Mouse (Mus musculus) G1E (cell line): ENCODE results near the gene Dazl. TPM values are rescaled to one million over a fixed set of nuclear protein-coding genes. Genes with fewer than 3 reads are reported as not detected.
"Not testable (repeated sequence)": the region's sequence is repeated elsewhere in the genome, so short reads cannot be mapped to it uniquely, and the experiment has no call there.

Source experiments
- ATAC-seq: 2 replicates; pipeline ENCODE4 v1.8.0; 2016; ENCODE audit warnings: mild to moderate bottlenecking; ENCODE audit not compliant: insufficient number of reproducible peaks, poor library complexity, low FRiP score, severe bottlenecking; ENCODE audit errors: extremely low read depth
- DNase-seq: peaks from one replicate; pipeline ENCODE4 v3.0.0; 2012; ENCODE audit warnings: low spot score
- H3K27me3 ChIP-seq: 2 replicates; pipeline ENCODE4 v1.6.1; 2012; ENCODE audit warnings: mild to moderate bottlenecking, low read length, inconsistent platforms; ENCODE audit not compliant: insufficient read depth
- H3K36me3 ChIP-seq: replicated peaks from 2 replicates; pipeline ENCODE3; 2012; ENCODE audit warnings: mild to moderate bottlenecking, inconsistent platforms
- H3K4me1 ChIP-seq: 2 replicates; pipeline ENCODE4 v1.6.1; 2012; ENCODE audit warnings: low read depth, low read length, inconsistent platforms, mixed read lengths; ENCODE audit not compliant: insufficient read depth
- H3K4me3 ChIP-seq: 2 replicates; pipeline ENCODE4 v1.5.1; 2012; ENCODE audit warnings: low read depth, mild to moderate bottlenecking, inconsistent platforms, low read length, moderate library complexity, mixed read lengths
- H3K9me3 ChIP-seq: replicated peaks from 2 replicates; pipeline ENCODE4 v1.6.1; 2012; ENCODE audit warnings: inconsistent platforms
- CTCF ChIP-seq: IDR thresholded peaks from 2 replicates; pipeline ENCODE4 v1.5.1; 2012; ENCODE audit warnings: low read depth, low read length, inconsistent platforms, mixed read lengths
- GATA1 ChIP-seq: IDR thresholded peaks from 2 replicates; pipeline ENCODE4 v1.6.1; 2012; ENCODE audit warnings: borderline replicate concordance, low read length, inconsistent platforms, mixed read lengths
- GATA2 ChIP-seq: IDR thresholded peaks from 2 replicates; pipeline ENCODE4 v1.6.1; 2012; ENCODE audit warnings: low read depth, low read length, inconsistent platforms, borderline replicate concordance
- POLR2AphosphoS5 ChIP-seq: IDR thresholded peaks from 2 replicates; pipeline ENCODE4 v1.6.1; 2012; ENCODE audit warnings: low read depth, low read length, inconsistent platforms; ENCODE audit not compliant: insufficient replicate concordance
- TAL1 ChIP-seq: conservative IDR thresholded peaks from 2 replicates; pipeline ENCODE4 v1.6.1; 2012; ENCODE audit warnings: low read depth, low read length, inconsistent platforms, mixed read lengths
- polyA plus RNA-seq: library from polyadenylated mRNA; stranded (reverse); fragments of >175 nt; gene quantifications from 2 replicates; pipeline ENCODE4 v1.2.3, GENCODE M21; 2012
- total RNA-seq, 2 experiments: library from RNA; stranded (forward) in 1 of 2; stranded (reverse) in 1 of 2; fragments of 200-1000 nt in 1 of 2; fragments of >200 nt in 1 of 2; fragmentation: Nextera tagmentation in 1 of 2; gene quantifications; 2 replicates each; pipeline ENCODE4 v1.2.3; 2014 to 2017

Gene Dazl
- total and polyA plus RNA-seq, 3 experiments = 0.05 TPM; not detected in 2

DNA sequence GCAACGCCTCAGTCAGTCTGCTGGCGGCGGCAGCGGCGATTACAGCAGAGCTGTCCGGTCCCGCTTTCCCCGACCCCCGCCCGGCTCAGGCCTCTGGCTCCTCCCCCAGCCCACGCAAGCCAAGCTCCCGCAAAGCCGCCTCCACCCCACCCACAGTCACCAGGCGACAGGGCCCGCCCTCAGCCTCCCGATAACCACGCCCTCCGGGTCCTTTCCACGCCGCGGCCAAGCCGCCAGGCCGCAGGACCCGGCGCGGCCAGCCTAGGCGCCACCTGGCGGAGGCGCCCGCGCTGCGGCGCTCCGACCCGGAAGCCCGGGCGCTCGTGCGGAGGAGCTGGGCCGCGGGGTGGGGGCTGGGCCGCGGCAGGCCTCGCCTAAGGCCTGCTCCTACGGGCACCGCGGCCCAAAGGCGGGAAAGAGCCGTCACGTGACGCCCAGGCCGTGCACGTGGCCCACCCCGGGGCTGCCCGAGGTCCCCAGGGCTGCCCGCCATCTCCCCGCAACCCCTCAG lies 720 bp downstream of the Dazl start:
- no peak for TF ChIP-seq CTCF
- no peak for TF ChIP-seq POLR2AphosphoS5
- no peak for TF ChIP-seq TAL1
- no peak for TF ChIP-seq GATA1
- no peak for TF ChIP-seq GATA2
- Histone ChIP-seq H3K9me3 (peaks cover 27% of the 10 kb centered on the region), H3K4me3 (no peak overlapping the region; the same call in 1 of the 2 replicates), H3K4me1 (no peaks in the 10 kb centered on the region), H3K36me3 (no peaks in the 10 kb centered on the region), H3K27me3 (no peaks in the 10 kb centered on the region)
- ATAC-seq (no peak), DNase-seq (no peak)

- no peak for DNase-seq
- ATAC-seq = no peak
- H3K9me3 ChIP-seq = peaks cover 27% of the 10 kb centered on the region
- no peaks in the 10 kb centered on the region for H3K4me1 ChIP-seq
- H3K4me3 ChIP-seq = no peak overlapping the region
- no peaks in the 10 kb centered on the region for H3K27me3 ChIP-seq
- TF ChIP-seq GATA1 (no peak), TAL1 (no peak), POLR2AphosphoS5 (no peak), CTCF (no peak), GATA2 (no peak)
- H3K36me3 ChIP-seq = no peaks in the 10 kb centered on the region
These were observed 1.8 kb downstream of the Dazl start for GRCm38 (mm10) chr17:50291485-50292200.

DNA sequence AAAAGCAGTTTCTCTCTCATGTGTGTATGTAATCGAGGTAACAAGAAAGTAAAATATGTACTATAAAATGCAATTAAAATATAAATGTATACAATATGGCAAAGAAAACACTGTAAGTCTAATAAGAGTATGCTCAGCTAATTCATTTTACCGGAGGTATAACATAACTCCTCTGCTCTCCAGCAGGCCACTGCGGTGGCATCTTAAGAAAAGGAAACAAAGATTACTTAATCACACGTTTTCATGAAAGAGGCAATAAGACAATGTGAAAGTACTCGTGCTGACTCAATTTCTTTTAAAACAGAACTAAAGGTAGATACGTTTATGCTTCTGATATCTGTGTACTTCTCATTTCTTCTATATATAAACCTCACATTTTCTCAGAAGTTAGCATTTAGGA lies 8.6 kb downstream of the Dazl start:
- Histone ChIP-seq H3K4me1 (no peaks in the 10 kb centered on the region), H3K27me3 (no peaks in the 10 kb centered on the region), H3K9me3 (no peaks in the 10 kb centered on the region), H3K36me3 (no peaks in the 10 kb centered on the region), H3K4me3 (no peak overlapping the region)
- ATAC-seq = no peak
- DNase-seq = no peak
- TF ChIP-seq CTCF = no peak
- no peak for TF ChIP-seq POLR2AphosphoS5
- no peak for TF ChIP-seq GATA1
- TF ChIP-seq GATA2 = no peak
- no peak for TF ChIP-seq TAL1

DNA sequence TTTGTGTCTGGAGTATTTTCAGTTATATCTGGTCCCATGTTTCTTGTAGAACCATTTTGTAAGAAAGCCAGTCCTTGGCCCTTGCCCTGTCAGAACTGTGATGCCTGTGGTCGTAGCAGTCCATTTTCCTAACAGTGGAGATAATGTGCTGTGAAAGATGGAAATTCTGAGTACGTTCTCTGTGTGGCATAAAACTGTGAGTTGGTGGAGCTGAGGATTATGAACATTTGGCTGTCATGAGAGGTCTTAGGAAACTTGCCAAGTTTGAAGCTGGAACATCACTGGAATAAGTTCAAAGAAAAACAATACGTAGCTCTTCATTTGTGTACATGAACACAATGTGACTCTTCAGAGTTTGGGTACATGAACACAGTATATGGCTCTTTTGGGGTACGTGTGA lies 31.8 kb downstream of the Dazl start:
- ATAC-seq = not testable (repeated sequence)

DNA sequence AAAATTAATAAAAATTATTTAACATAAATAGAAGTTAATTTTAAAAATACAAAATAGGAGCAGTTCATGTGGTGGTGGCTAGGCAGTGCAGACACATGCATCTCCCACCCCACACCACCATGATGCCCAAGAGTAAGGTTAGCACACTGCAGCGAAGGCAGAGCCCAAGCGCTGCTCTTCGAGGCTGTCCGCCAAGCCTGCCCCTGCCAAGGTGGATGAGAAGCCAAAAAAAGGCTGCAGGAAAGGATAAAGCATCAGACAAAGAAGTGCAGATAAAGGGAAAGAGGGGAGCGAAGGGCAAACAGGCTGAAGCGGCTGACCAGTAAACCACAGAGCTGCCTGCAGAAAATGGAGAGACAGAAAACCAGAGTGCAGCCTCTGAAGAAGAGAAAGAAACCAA lies 32.6 kb downstream of the Dazl start:
- no peak for ATAC-seq
- H3K9me3 ChIP-seq = peaks cover 40% of the 10 kb centered on the region
- TF ChIP-seq GATA1 (no peak), GATA2 (no peak), CTCF (no peak), POLR2AphosphoS5 (no peak), TAL1 (no peak)

More for the DNA sequence above, 31.8 kb downstream of the Dazl start:
- H3K9me3 ChIP-seq = peaks cover 47% of the 10 kb centered on the region
- H3K27me3 ChIP-seq, H3K36me3 ChIP-seq, H3K4me1 ChIP-seq, DNase-seq, H3K4me3 ChIP-seq: not testable (repeated sequence)

DNA sequence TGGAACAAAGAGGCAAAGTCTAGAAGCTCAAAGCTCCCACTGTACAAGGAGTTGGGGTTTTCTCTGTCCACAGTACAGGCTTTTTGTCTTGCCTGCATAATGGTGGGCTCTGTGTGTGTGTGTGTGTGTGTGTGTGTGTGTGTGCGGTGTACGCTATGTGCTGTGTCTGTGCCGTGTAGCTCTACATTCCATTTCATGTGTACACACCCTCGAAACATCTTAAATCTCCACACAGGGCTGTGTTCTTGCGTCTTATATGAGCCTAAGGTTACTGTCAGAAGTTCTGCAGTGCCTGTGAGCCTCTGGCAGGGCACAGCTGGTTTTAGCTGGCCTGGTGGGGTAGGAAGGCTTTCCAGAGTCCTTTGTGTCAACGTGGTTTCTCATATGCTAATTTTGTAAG lies 46.8 kb downstream of the Dazl start:
- DNase-seq = no peak
- H3K4me1 ChIP-seq = no peaks in the 10 kb centered on the region
- no peak for ATAC-seq

More for the DNA sequence above, 32.6 kb downstream of the Dazl start:
- Histone ChIP-seq H3K36me3 (no peaks in the 10 kb centered on the region), H3K27me3 (no peaks in the 10 kb centered on the region), H3K4me1 (no peaks in the 10 kb centered on the region), H3K4me3 (no peak overlapping the region)
- no peak for DNase-seq

DNA sequence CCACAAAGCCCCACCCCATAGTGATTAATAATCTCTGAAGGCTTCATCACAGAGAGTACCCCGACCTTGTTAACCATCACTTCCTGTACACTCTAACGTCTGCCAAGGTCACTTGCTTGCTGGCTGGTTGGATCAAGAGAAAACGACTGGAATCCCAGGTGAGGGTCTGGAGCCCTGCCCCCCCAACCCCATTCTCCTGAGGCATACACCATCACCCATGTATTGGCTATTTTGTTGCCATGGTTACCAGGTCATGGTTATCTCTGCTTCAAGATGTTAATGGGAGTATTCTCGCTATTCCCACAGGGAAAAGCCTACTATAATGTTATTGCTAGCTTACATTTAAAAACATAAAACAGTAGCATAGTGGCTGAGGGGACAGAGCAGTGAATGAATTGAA lies 48.8 kb downstream of the Dazl start:
- no peak for TF ChIP-seq GATA2
- no peak for TF ChIP-seq CTCF
- TF ChIP-seq GATA1 = no peak
- no peak for TF ChIP-seq TAL1
- no peak for TF ChIP-seq POLR2AphosphoS5
- Histone ChIP-seq H3K27me3 (no peaks in the 10 kb centered on the region), H3K4me1 (no peaks in the 10 kb centered on the region), H3K9me3 (peaks cover 63% of the 10 kb centered on the region), H3K4me3 (no peak overlapping the region), H3K36me3 (no peaks in the 10 kb centered on the region)
- ATAC-seq (no peak), DNase-seq (no peak)

More for the DNA sequence above, 46.8 kb downstream of the Dazl start:
- H3K27me3 ChIP-seq = no peaks in the 10 kb centered on the region
- H3K4me3 ChIP-seq = no peak overlapping the region
- TF ChIP-seq CTCF = no peak
- TF ChIP-seq GATA2 = no peak
- TF ChIP-seq TAL1 = no peak
- TF ChIP-seq GATA1 = no peak
- no peak for TF ChIP-seq POLR2AphosphoS5
- H3K9me3 ChIP-seq = peaks cover 48% of the 10 kb centered on the region
- H3K36me3 ChIP-seq = no peaks in the 10 kb centered on the region
